Mouse (Mus musculus) layer of hippocampus, postnatal 10 days (tissue): ENCODE data around the gene Alx3. TPM values are rescaled to one million over a fixed set of nuclear protein-coding genes. Genes with fewer than 3 reads are reported as not detected.

ENCODE experiments used
- DNase-seq, 2 experiments: peaks; one replicate each; pipeline ENCODE4 v3.0.0; 2021; ENCODE audit warnings: low spot score in 2 of 2
- total RNA-seq, 2 experiments: library from RNA; stranded (reverse); gene quantifications; 2 replicates each; pipeline ENCODE4 v1.2.3; 2021

The Alx3 gene
- total RNA-seq, 2 experiments from 2014 or later = 0.37 to 0.40 TPM

GRCm38 (mm10) chr3:107582875-107583767 lies 11.7 kb upstream of the Alx3 start:
- no peak for DNase-seq

GRCm38 (mm10) chr3:107583893-107584292 lies 10.9 kb upstream of the Alx3 start:
- no peak for DNase-seq

- no peak for DNase-seq
Measured at GRCm38 (mm10) chr3:107586504-107586903, 8.3 kb upstream of the Alx3 start.

GRCm38 (mm10) chr3:107591612-107592011 lies 3.2 kb upstream of the Alx3 start:
- no peak for DNase-seq

GRCm38 (mm10) chr3:107593632-107594031 lies 1.2 kb upstream of the Alx3 start:
- no peak for DNase-seq

- no peak for DNase-seq
Measured at GRCm38 (mm10) chr3:107595264-107595937, 570 bp downstream of the Alx3 start.

- DNase-seq = no peak
Measured at GRCm38 (mm10) chr3:107595938-107596461, 1.2 kb downstream of the Alx3 start.

- peak in 1 of 2 experiments; percentile 40 for DNase-seq
Measured at GRCm38 (mm10) chr3:107596559-107596958, 1.7 kb downstream of the Alx3 start.

GRCm38 (mm10) chr3:107597134-107597533 lies 2.3 kb downstream of the Alx3 start:
- no peak for DNase-seq

GRCm38 (mm10) chr3:107597586-107598389 lies 3.0 kb downstream of the Alx3 start:
- DNase-seq = no peak

- DNase-seq = no peak
Measured at GRCm38 (mm10) chr3:107600127-107600526, 5.3 kb downstream of the Alx3 start.

GRCm38 (mm10) chr3:107605304-107605703 lies 10.5 kb downstream of the Alx3 start:
- DNase-seq = peak; percentile 63 to 72

GRCm38 (mm10) chr3:107607221-107607620 lies 12.4 kb downstream of the Alx3 start:
- no peak for DNase-seq

- no peak for DNase-seq
Measured at GRCm38 (mm10) chr3:107608808-107609207, 14.0 kb downstream of the Alx3 start.

- DNase-seq = no peak
Measured at GRCm38 (mm10) chr3:107609376-107609775, 14.5 kb downstream of the Alx3 start.

GRCm38 (mm10) chr3:107611394-107611793 lies 16.6 kb downstream of the Alx3 start:
- DNase-seq = no peak

- DNase-seq = peak; percentile 81 to 85
Measured at GRCm38 (mm10) chr3:107612902-107613525, 18.2 kb downstream of the Alx3 start.

GRCm38 (mm10) chr3:107617800-107618199 lies 23.0 kb downstream of the Alx3 start:
- peak in 1 of 2 experiments; percentile 2 for DNase-seq

GRCm38 (mm10) chr3:107619911-107620310 lies 25.1 kb downstream of the Alx3 start:
- DNase-seq = peak in 1 of 2 experiments; percentile 6

GRCm38 (mm10) chr3:107621286-107622075 lies 26.6 kb downstream of the Alx3 start:
- peak in 1 of 2 experiments; percentile 9 for DNase-seq
